Mouse (Mus musculus) layer of hippocampus, adult 8-10 months (tissue): ENCODE data around the gene Hoxd4. TPM values are rescaled to one million over a fixed set of nuclear protein-coding genes. Genes with fewer than 3 reads are reported as not detected.

Experiments used
- DNase-seq, 2 experiments: peaks; one replicate each; pipeline ENCODE4 v3.0.0; 2022; ENCODE audit warnings: low spot score in 2 of 2
- total RNA-seq, 4 experiments: library from RNA; stranded (reverse); gene quantifications; 2 replicates each; pipeline ENCODE4 v1.2.4; 2022

The Hoxd4 gene
- total RNA-seq, 4 experiments from 2014 or later = not detected

- no peak for DNase-seq
These were observed 6.7 kb upstream of the Hoxd4 start for GRCm38 (mm10) chr2:74704999-74705466.

GRCm38 (mm10) chr2:74705467-74706089 is 6.2 kb upstream of the Hoxd4 start:
- DNase-seq = no peak

GRCm38 (mm10) chr2:74706393-74706960 is 5.3 kb upstream of the Hoxd4 start:
- DNase-seq = no peak

GRCm38 (mm10) chr2:74707599-74707998 is 4.1 kb upstream of the Hoxd4 start:
- no peak for DNase-seq

- DNase-seq = no peak
These were observed 3.1 kb upstream of the Hoxd4 start for GRCm38 (mm10) chr2:74708676-74709075.

- DNase-seq = no peak
These were observed 2.0 kb upstream of the Hoxd4 start for GRCm38 (mm10) chr2:74709465-74710419.

GRCm38 (mm10) chr2:74710929-74711543 is 693 bp upstream of the Hoxd4 start:
- no peak for DNase-seq

GRCm38 (mm10) chr2:74713239-74714150 is 1.8 kb downstream of the Hoxd4 start:
- DNase-seq = no peak

- no peak for DNase-seq
These were observed 2.5 kb downstream of the Hoxd4 start for GRCm38 (mm10) chr2:74714156-74714789.

- no peak for DNase-seq
These were observed 3.2 kb downstream of the Hoxd4 start for GRCm38 (mm10) chr2:74714881-74715280.

GRCm38 (mm10) chr2:74715504-74716241 is 3.9 kb downstream of the Hoxd4 start:
- peak; percentile 26 to 72 for DNase-seq

- DNase-seq = no peak
These were observed 8.7 kb downstream of the Hoxd4 start for GRCm38 (mm10) chr2:74720384-74720783.

GRCm38 (mm10) chr2:74720955-74721491 is 9.3 kb downstream of the Hoxd4 start:
- DNase-seq = no peak

GRCm38 (mm10) chr2:74721882-74722281 is 10.2 kb downstream of the Hoxd4 start:
- DNase-seq = no peak

GRCm38 (mm10) chr2:74722949-74723348 is 11.2 kb downstream of the Hoxd4 start:
- DNase-seq = no peak

- DNase-seq = no peak
These were observed 12.7 kb downstream of the Hoxd4 start for GRCm38 (mm10) chr2:74724244-74725015.

- DNase-seq = no peak
These were observed 13.4 kb downstream of the Hoxd4 start for GRCm38 (mm10) chr2:74725171-74725570.

GRCm38 (mm10) chr2:74726551-74726950 is 14.8 kb downstream of the Hoxd4 start, which contains the start of gene Gm28230:
Gm28230 (plus strand) TSS chr2:74726728.
- no peak for DNase-seq
